Mouse (Mus musculus) myocyte (in vitro differentiated cells): ENCODE results near the gene Tspyl2.

Experiments
- MAX ChIP-seq: IDR thresholded peaks from one replicate; pipeline ENCODE4 v1.6.1; 2011; ENCODE audit warnings: low read depth, mild to moderate bottlenecking, control low read depth
- POLR2A ChIP-seq: IDR thresholded peaks from one replicate; pipeline ENCODE4 v1.6.1; 2011; ENCODE audit warnings: low read depth, mild to moderate bottlenecking, control low read depth, moderate library complexity; ENCODE audit not compliant: insufficient read length

GRCm38 (mm10) chrX:152336546-152337332 is 5.5 kb downstream of the Tspyl2 start:
- TF ChIP-seq POLR2A, result peak; percentile 51
- no peak for TF ChIP-seq MAX
